Mouse (Mus musculus) testis, adult 2 months (tissue): ENCODE measurements around the gene Gm11492. TPM values are rescaled to one million over a fixed set of nuclear protein-coding genes. Genes with fewer than 3 reads are reported as not detected.

ENCODE experiments used
- H3K27ac ChIP-seq: fragments of 200-500 bp; 2 replicates; pipeline ENCODE4 v1.5.1; 2012; ENCODE audit warnings: low read depth, low read length; ENCODE audit not compliant: control insufficient read depth, insufficient read depth
- H3K27me3 ChIP-seq: fragments of 200-500 bp; 2 replicates; pipeline ENCODE4 v1.6.1; 2012; ENCODE audit warnings: mild to moderate bottlenecking, low read length, moderate library complexity; ENCODE audit not compliant: control insufficient read depth, insufficient read depth
- H3K36me3 ChIP-seq: fragments of 200-500 bp; 2 replicates; pipeline ENCODE4 v1.6.1; 2012; ENCODE audit warnings: mild to moderate bottlenecking, low read length; ENCODE audit not compliant: control insufficient read depth, insufficient read depth
- H3K4me1 ChIP-seq: fragments of 200-500 bp; 2 replicates; pipeline ENCODE4 v1.6.1; 2012; ENCODE audit warnings: low read length; ENCODE audit not compliant: control insufficient read depth, insufficient read depth
- H3K4me3 ChIP-seq: fragments of 200-500 bp; 2 replicates; pipeline ENCODE4 v1.5.1; 2012; ENCODE audit warnings: low read depth, mild to moderate bottlenecking, low read length, moderate library complexity, mixed read lengths; ENCODE audit not compliant: control insufficient read depth
- CTCF ChIP-seq: fragments of 200-500 bp; IDR thresholded peaks from 2 replicates; pipeline ENCODE4 v1.5.1; 2012; ENCODE audit warnings: low read depth, mild to moderate bottlenecking, inconsistent platforms, low read length, moderate library complexity; ENCODE audit not compliant: control insufficient read depth, insufficient read depth, insufficient replicate concordance
- POLR2A ChIP-seq: fragments of 200-500 bp; IDR thresholded peaks from 2 replicates; pipeline ENCODE4 v1.6.1; 2012; ENCODE audit warnings: low read depth, mild to moderate bottlenecking, inconsistent platforms, low read length, moderate library complexity; ENCODE audit not compliant: control insufficient read depth
- polyA plus RNA-seq: library from polyadenylated mRNA; depleted of rRNA; stranded (reverse); fragments of >200 nt; gene quantifications from 2 replicates; pipeline ENCODE4 v1.2.3, GENCODE M21; 2012

Gene Gm11492
- polyA plus RNA-seq, 1 experiment, result 97.9 TPM

DNA sequence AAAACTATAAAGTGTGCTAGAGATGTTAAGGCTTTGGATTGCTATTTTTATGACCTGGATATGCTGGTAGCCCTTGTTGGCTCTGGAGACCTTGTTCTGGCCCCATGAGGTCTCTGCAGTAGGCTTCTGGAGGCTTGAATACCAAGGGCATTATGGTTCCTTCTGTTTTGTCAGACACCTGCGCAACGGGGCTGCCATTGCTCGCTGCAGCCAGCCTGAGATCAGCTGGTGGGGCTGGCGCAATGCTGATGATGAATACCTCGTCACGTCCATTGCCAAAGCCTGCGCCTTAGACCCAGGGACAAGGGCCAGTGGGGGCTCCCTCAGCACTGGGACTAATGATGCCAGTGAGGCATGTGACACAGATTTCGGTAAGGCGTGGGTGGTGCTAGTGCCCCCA, 35.8 kb downstream of the Gm11492 start:
- Histone ChIP-seq H3K36me3 (peaks cover 3% of the 10 kb centered on the region), H3K4me1 (no peaks in the 10 kb centered on the region), H3K27me3 (no peaks in the 10 kb centered on the region), H3K27ac (no peak overlapping the region), H3K4me3 (no peak overlapping the region)
- TF ChIP-seq CTCF, result no peak
- no peak for TF ChIP-seq POLR2A

DNA sequence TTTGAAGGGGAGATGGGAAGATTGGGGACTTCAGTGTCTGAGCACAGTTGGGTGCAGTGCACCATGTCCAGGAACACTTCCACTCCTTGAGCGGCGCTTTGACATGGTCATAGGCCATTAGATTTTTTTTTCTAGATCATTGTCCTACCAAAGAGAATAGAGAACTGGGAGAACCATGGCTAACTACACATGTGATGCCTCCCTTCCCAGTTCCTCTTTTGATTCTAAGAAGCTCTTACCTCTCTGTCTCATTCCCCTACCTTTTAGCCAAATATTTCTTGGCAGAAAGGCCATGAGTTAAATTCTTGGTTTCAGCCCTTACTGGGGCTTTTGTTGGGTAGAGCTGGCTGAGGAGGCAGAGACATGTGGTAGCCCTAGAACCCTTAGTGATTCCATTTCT, 37.1 kb downstream of the Gm11492 start:
- Histone ChIP-seq H3K27me3 (no peaks in the 10 kb centered on the region), H3K36me3 (peaks cover 3% of the 10 kb centered on the region), H3K27ac (no peak overlapping the region), H3K4me3 (no peak overlapping the region), H3K4me1 (no peaks in the 10 kb centered on the region)
- TF ChIP-seq CTCF (no peak), POLR2A (no peak)

DNA sequence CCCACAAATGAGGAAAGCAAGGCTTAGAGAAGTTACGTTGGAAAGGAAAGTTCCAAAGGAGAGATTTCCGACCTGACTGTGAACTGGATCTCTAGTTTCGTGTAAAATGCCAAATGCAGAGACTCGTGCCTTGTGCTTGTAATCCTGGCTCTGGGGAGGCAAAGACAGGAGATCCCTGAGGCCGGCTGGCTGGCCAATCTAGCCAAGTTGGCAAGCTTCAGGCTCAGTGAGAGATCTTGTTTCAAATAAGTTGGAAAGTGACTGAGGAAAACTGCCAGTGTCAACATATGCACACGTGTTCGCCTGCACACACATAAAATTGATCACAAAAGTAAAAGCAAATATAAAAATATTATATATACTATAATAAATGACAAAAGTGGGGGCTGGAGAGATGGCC, 42.8 kb downstream of the Gm11492 start:
- Histone ChIP-seq H3K4me1 (no peaks in the 10 kb centered on the region), H3K4me3 (no peak overlapping the region), H3K36me3 (peaks cover 6% of the 10 kb centered on the region), H3K27ac (no peak overlapping the region), H3K27me3 (no peaks in the 10 kb centered on the region)
- TF ChIP-seq POLR2A, result no peak
- TF ChIP-seq CTCF, result no peak

DNA sequence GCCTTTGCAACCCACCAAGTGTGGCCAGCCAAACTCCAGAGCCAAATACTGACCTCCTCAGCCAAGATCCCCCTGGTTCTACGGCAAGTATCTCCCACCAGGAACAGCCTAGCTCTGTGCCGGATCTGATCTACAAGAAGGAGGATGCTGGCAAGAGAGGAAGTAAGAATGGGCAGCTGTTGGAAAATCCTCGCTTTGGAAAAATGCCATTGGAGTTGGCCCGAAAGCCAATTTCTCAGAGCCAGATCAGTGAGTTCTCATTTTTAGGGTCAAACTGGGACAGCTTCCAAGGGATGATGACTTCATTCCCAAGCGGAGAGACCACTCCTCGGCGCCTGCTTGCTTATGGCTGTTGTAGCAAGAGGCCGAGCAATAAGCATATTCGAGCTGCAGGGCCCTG, 45.1 kb downstream of the Gm11492 start:
- Histone ChIP-seq H3K36me3 (peaks cover 6% of the 10 kb centered on the region), H3K27me3 (no peaks in the 10 kb centered on the region)
- TF ChIP-seq CTCF (no peak), POLR2A (no peak)

DNA sequence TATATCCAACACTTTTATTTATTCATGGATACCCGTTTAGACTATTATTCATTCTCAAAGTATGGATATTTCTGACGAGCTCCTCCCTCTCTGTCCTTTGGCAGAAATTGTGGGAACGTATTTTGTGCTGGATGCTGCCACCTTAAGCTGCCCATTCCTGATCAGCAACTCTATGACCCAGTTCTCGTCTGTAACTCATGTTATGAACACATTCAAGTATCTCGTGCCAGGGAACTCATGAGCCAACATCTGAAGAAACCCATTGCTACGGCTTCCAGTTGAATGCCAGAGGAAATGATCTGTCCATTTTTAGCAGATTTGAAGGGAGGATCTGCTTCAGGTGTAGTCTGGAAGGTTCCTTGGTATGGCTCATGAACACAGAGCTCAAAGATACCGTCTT, 47.5 kb downstream of the Gm11492 start:
- no peak overlapping the region for H3K27ac ChIP-seq
- TF ChIP-seq CTCF (no peak), POLR2A (no peak)
- peaks cover 6% of the 10 kb centered on the region for H3K4me1 ChIP-seq
- H3K27me3 ChIP-seq, result no peaks in the 10 kb centered on the region
- H3K36me3 ChIP-seq, result peaks cover 10% of the 10 kb centered on the region
- H3K4me3 ChIP-seq, result no peak overlapping the region

More for the DNA sequence above, 45.1 kb downstream of the Gm11492 start:
- H3K27ac ChIP-seq, result no peak overlapping the region
- no peak overlapping the region for H3K4me3 ChIP-seq
- H3K4me1 ChIP-seq, result 0 out of 2 replicates have a peak, but pooled peaks cover under 1% of the 10 kb centered on the region

DNA sequence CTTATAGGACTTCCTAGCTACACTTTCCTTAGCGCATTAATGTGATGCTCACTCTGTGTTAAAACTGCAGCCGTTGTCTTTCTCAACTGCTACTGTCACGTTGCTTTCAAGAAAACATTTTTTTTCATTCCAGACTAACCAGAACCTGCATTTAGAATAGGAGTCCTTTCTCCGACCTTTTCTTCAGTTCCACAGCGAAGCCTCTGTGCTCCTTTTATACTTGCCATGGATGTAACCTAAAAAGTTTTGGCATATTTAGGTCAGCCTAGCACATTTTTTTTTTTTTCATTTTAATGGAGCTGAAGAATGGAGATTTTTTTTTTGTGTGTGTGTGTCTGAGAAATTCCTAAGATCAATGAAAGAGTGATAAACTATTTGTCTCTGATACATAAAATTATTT, 49.1 kb downstream of the Gm11492 start:
- Histone ChIP-seq H3K27ac (no peak overlapping the region), H3K27me3 (no peaks in the 10 kb centered on the region), H3K4me1 (peaks cover 6% of the 10 kb centered on the region), H3K36me3 (peaks cover 10% of the 10 kb centered on the region), H3K4me3 (no peak overlapping the region)
- TF ChIP-seq CTCF (no peak), POLR2A (no peak)

DNA sequence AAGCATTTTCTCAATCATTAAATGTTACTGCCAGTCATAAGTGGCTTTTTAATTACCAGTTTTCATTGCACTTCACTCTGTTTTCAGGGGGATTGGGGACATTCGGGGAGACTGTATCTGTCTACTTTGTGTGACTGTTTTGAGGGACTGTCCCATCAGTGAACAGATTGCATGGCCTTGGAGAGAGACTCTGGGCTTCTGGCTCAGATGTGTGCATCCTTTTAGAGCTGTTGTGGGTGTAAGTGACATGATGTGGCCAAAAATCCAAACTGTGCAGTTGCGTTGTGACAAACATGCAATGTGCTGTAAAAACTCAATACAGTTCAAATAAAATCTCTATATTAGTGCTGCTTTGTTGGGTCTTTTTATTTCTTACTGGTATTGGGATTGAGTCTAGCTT, 49.5 kb downstream of the Gm11492 start:
- Histone ChIP-seq H3K4me3 (peak overlapping the region; percentile 17; the same call in 1 of the 2 replicates), H3K27ac (peak overlapping the region; percentile 98), H3K4me1 (peaks cover 6% of the 10 kb centered on the region), H3K27me3 (no peaks in the 10 kb centered on the region), H3K36me3 (peaks cover 10% of the 10 kb centered on the region)
- TF ChIP-seq POLR2A (no peak), CTCF (no peak)
